Mouse (Mus musculus) right cerebral cortex, postnatal 10 days (tissue): ENCODE data around the gene Cacna1e.

Source experiments
- DNase-seq, 2 experiments: peaks; one replicate each; pipeline ENCODE4 v3.0.0; 2021; ENCODE audit warnings: low spot score in 2 of 2

Cacna1e gene

GRCm38 (mm10) chr1:154632886-154633285, 251.4 kb downstream of the Cacna1e start:
- no peak for DNase-seq

GRCm38 (mm10) chr1:154622666-154623653, 261.3 kb downstream of the Cacna1e start:
- DNase-seq: peak in 1 of 2 experiments; percentile 40

- no peak for DNase-seq
These were observed 266.4 kb downstream of the Cacna1e start for GRCm38 (mm10) chr1:154617743-154618455.

- DNase-seq: no peak
These were observed 268.5 kb downstream of the Cacna1e start for GRCm38 (mm10) chr1:154615759-154616158.

- no peak for DNase-seq
These were observed 275.8 kb downstream of the Cacna1e start for GRCm38 (mm10) chr1:154608516-154608915.

- DNase-seq: no peak
These were observed 276.9 kb downstream of the Cacna1e start for GRCm38 (mm10) chr1:154607406-154607805.

- no peak for DNase-seq
These were observed 278.7 kb downstream of the Cacna1e start for GRCm38 (mm10) chr1:154605601-154606000.

GRCm38 (mm10) chr1:154603781-154604180, 280.5 kb downstream of the Cacna1e start:
- DNase-seq: no peak

- DNase-seq: no peak
These were observed 281.8 kb downstream of the Cacna1e start for GRCm38 (mm10) chr1:154602531-154602930.

- DNase-seq: peak in 1 of 2 experiments; percentile 16
These were observed 301.8 kb downstream of the Cacna1e start for GRCm38 (mm10) chr1:154582516-154582915.

GRCm38 (mm10) chr1:154579929-154580328, 304.4 kb downstream of the Cacna1e start:
- DNase-seq: no peak

GRCm38 (mm10) chr1:154578748-154579147, 305.6 kb downstream of the Cacna1e start:
- DNase-seq: no peak

- DNase-seq: peak in 1 of 2 experiments; percentile 27
These were observed 307.9 kb downstream of the Cacna1e start for GRCm38 (mm10) chr1:154576418-154576817.

GRCm38 (mm10) chr1:154566026-154566425, 318.3 kb downstream of the Cacna1e start:
- DNase-seq: no peak

- peak in 1 of 2 experiments; percentile 57 for DNase-seq
These were observed 328.5 kb downstream of the Cacna1e start for GRCm38 (mm10) chr1:154555811-154556210.

GRCm38 (mm10) chr1:154553132-154553531, 331.2 kb downstream of the Cacna1e start:
- DNase-seq: no peak

- no peak for DNase-seq
These were observed 346.9 kb downstream of the Cacna1e start for GRCm38 (mm10) chr1:154537445-154537844.

GRCm38 (mm10) chr1:154536763-154537162, 347.5 kb downstream of the Cacna1e start:
- no peak for DNase-seq

- DNase-seq: peak; percentile 64 to 79
These were observed 351.0 kb downstream of the Cacna1e start for GRCm38 (mm10) chr1:154532987-154533940.

- no peak for DNase-seq
These were observed 354.6 kb downstream of the Cacna1e start for GRCm38 (mm10) chr1:154529666-154530065.

GRCm38 (mm10) chr1:154528803-154529202, 355.5 kb downstream of the Cacna1e start:
- no peak for DNase-seq
